9 mouse cellular contexts compared by ENCODE assay signal in genomic region chr17:73225996-73226395, GRCm38 (mm10).
A peak's percentile ranks its signal among the peaks of the same experiment; 100 is the strongest.
DNase-seq lines count a peak whose midpoint lies in the region; ATAC-seq lines count a peak whose summit lies in the region.
"Had no signal": no experiment of that assay in that cellular context is flagged by ENCODE, and none has a peak within 500 bp of the region (broad histone marks: within the 10 kb centered on the region; RNA-seq: fewer than 3 reads in every experiment).

No protein-coding gene starts in this region.

- 0 out of 2 replicates have a peak, but pooled peaks cover 3% of the 10 kb centered on the region for H3K36me3 ChIP-seq in limb, embryonic 12.5 days
- H3K36me3 ChIP-seq in limb, embryonic 10.5 days: no peaks in the 10 kb centered on the region
- no peaks in the 10 kb centered on the region for H3K36me3 ChIP-seq in kidney, embryonic 15.5 days

- ATAC-seq in limb, embryonic 12.5 days (ENCODE audit: insufficient number of reproducible peaks, insufficient read depth, low FRiP score, low TSS enrichment, low read depth): no peak
- ATAC-seq in kidney, embryonic 15.5 days (replicated peaks; ENCODE audit: low FRiP score): 0 out of 2 replicates have a peak, but pooled peaks have one; percentile 43

- 0 out of 2 replicates have a peak overlapping the region, but pooled peaks have one; percentile 37 for H3K27ac ChIP-seq in limb, embryonic 12.5 days
- no peak overlapping the region for H3K27ac ChIP-seq in limb, embryonic 10.5 days
- 0 out of 2 replicates have a peak overlapping the region, but pooled peaks have one; percentile 32 for H3K27ac ChIP-seq in kidney, embryonic 15.5 days

- 47% methylated on average over 5 of the region's 5 CpGs for WGBS in limb, embryonic 12.5 days
- 65% methylated on average over 5 of the region's 5 CpGs for WGBS in limb, embryonic 10.5 days
- 21% methylated on average over 5 of the region's 5 CpGs for WGBS in kidney, embryonic 15.5 days

- H3K4me1 ChIP-seq in limb, embryonic 12.5 days (replicated peaks): peaks cover 23% of the 10 kb centered on the region
- peaks cover 22% of the 10 kb centered on the region for H3K4me1 ChIP-seq in limb, embryonic 10.5 days
- peaks cover 39% of the 10 kb centered on the region for H3K4me1 ChIP-seq in kidney, embryonic 15.5 days

- no peak overlapping the region for H3K4me2 ChIP-seq in limb, embryonic 12.5 days
- no peak overlapping the region for H3K4me2 ChIP-seq in kidney, embryonic 15.5 days

- no peak overlapping the region for H3K9ac ChIP-seq in limb, embryonic 12.5 days (replicated peaks)
- no peak overlapping the region for H3K9ac ChIP-seq in kidney, embryonic 15.5 days

- H3K9me3 ChIP-seq in limb, embryonic 12.5 days: no peaks in the 10 kb centered on the region
- H3K9me3 ChIP-seq in limb, embryonic 10.5 days (replicated peaks): no peaks in the 10 kb centered on the region
- H3K9me3 ChIP-seq in kidney, embryonic 15.5 days (replicated peaks): no peaks in the 10 kb centered on the region

- no peak overlapping the region for H3K4me3 ChIP-seq in limb, embryonic 12.5 days (replicated peaks)
- no peak overlapping the region for H3K4me3 ChIP-seq in limb, embryonic 10.5 days
- H3K4me3 ChIP-seq in kidney, embryonic 15.5 days (replicated peaks): no peak overlapping the region

- no peak for DNase-seq in limb, embryonic 10.5 days (ENCODE audit: low spot score)
- peak; percentile 57 for DNase-seq in heart, adult 8-10 months (ENCODE audit: low spot score)
- peak; percentile 13 for DNase-seq in neural tube, embryonic 10.5 days (ENCODE audit: extremely low spot score, low spot score)
- no peak for DNase-seq in adrenal gland, adult 18-20 months (ENCODE audit: low spot score in 2 of 2)
- no peak for DNase-seq in thymus, postnatal 10 days (ENCODE audit: low spot score in 2 of 2)
- no peak for DNase-seq in left cerebral cortex, postnatal 14 days (ENCODE audit: low spot score in 2 of 2)
- DNase-seq: right cerebral cortex, postnatal 25 days had no signal

- intact Hi-C loops in left cerebral cortex, postnatal 14 days (cut with DNase I): no loop called here

- H3K27me3 ChIP-seq in limb, embryonic 12.5 days: no peaks in the 10 kb centered on the region
- H3K27me3 ChIP-seq in limb, embryonic 10.5 days (ENCODE audit: low read depth, poor library complexity, severe bottlenecking): no peaks in the 10 kb centered on the region
- no peaks in the 10 kb centered on the region for H3K27me3 ChIP-seq in kidney, embryonic 15.5 days

Comparison
In these comparisons a context has a peak if more than half of its experiments do, and no peak if none do; other contexts are left out.
1. DNase-seq: peak in heart, adult 8-10 months (single experiment) and neural tube, embryonic 10.5 days (single experiment); none in limb, embryonic 10.5 days (single experiment), adrenal gland, adult 18-20 months (0 of 2), thymus, postnatal 10 days (0 of 2) and left cerebral cortex, postnatal 14 days (0 of 2).